Comparison of ENCODE assay signal across 28 mouse cellular contexts in the genomic region with DNA sequence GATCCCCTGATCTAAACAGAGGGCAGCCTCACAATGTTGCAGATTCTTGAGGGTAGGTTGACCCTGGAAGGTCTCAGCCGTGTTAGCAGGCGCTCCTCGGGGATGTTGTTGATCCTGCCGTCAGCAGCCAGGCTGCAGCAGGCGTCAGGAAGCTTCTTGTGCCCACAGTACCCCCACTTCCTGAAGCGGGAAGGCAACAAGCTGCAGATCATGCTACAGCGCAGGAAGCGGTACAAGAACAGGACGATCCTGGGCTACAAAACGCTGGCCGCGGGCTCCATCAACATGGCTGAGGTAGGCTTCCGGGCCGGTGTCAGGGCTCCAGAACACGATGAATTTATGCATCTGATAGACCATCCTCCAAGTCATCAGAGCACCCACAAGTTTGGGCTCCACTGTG. TPM values are rescaled to one million over a fixed set of nuclear protein-coding genes. Genes with fewer than 3 reads are reported as not detected.
DNase-seq lines count a peak whose midpoint lies in the region; ATAC-seq lines count a peak whose summit lies in the region.
"Had no signal": no experiment of that assay in that cellular context is flagged by ENCODE, and none has a peak within 500 bp of the region (broad histone marks: within the 10 kb centered on the region; RNA-seq: fewer than 3 reads in every experiment).

No protein-coding gene starts in this region.

- H3K9me3 ChIP-seq in megakaryocyte, embryonic 14.5 days, result no peaks in the 10 kb centered on the region
- no peaks in the 10 kb centered on the region for H3K9me3 ChIP-seq in heart, embryonic 10.5 days
- no peaks in the 10 kb centered on the region for H3K9me3 ChIP-seq in midbrain, embryonic 10.5 days (replicated peaks)
- no peaks in the 10 kb centered on the region for H3K9me3 ChIP-seq in forebrain, embryonic 12.5 days
- H3K9me3 ChIP-seq: embryonic facial prominence, embryonic 10.5 days; G1E; heart, embryonic 13.5 days; hindbrain, embryonic 12.5 days; limb, embryonic 15.5 days; liver, embryonic 15.5 days; midbrain, embryonic 13.5 days had no signal

- H3K27ac ChIP-seq in heart, embryonic 10.5 days, result no peak overlapping the region
- H3K27ac ChIP-seq in midbrain, embryonic 10.5 days (replicated peaks), result no peak overlapping the region
- no peak overlapping the region for H3K27ac ChIP-seq in forebrain, embryonic 12.5 days
- H3K27ac ChIP-seq: embryonic facial prominence, embryonic 10.5 days; heart, embryonic 13.5 days; hindbrain, embryonic 12.5 days; kidney, postnatal 0 days; left cerebral cortex, adult 2 months; limb, embryonic 15.5 days; liver, embryonic 15.5 days; macrophage; midbrain, embryonic 13.5 days had no signal

- H3K36me3 ChIP-seq in megakaryocyte, embryonic 14.5 days (replicated peaks; ENCODE audit: low read length), result peaks cover 59% of the 10 kb centered on the region
- peaks cover 37% of the 10 kb centered on the region for H3K36me3 ChIP-seq in heart, embryonic 10.5 days
- peaks cover 81% of the 10 kb centered on the region for H3K36me3 ChIP-seq in midbrain, embryonic 10.5 days
- peaks cover 67% of the 10 kb centered on the region for H3K36me3 ChIP-seq in forebrain, embryonic 12.5 days (replicated peaks)

- DNase-seq in thymus, adult 18-20 months, result peak; percentile 49 to 63
- DNase-seq in thymus, postnatal 36 days, result peak; percentile 60 to 76
- no peak for DNase-seq in heart, embryonic 10.5 days (ENCODE audit: low spot score)
- DNase-seq in midbrain, embryonic 10.5 days (ENCODE audit: low spot score), result no peak
- DNase-seq: adrenal gland, postnatal 14 days; cerebellum, adult 8-10 months; heart, postnatal 14 days; kidney, adult 18-20 months; left cerebral cortex, postnatal 4 days had no signal

- H3K27me3 ChIP-seq in megakaryocyte, embryonic 14.5 days (replicated peaks), result peaks cover 10% of the 10 kb centered on the region
- H3K27me3 ChIP-seq in heart, embryonic 10.5 days (ENCODE audit: insufficient read depth, poor library complexity, severe bottlenecking), result no peaks in the 10 kb centered on the region
- no peaks in the 10 kb centered on the region for H3K27me3 ChIP-seq in midbrain, embryonic 10.5 days (ENCODE audit: low read depth, poor library complexity, severe bottlenecking)
- H3K27me3 ChIP-seq in forebrain, embryonic 12.5 days, result no peaks in the 10 kb centered on the region
- H3K27me3 ChIP-seq: CH12.LX; heart, embryonic 13.5 days; hindbrain, embryonic 12.5 days; limb, embryonic 15.5 days; liver, embryonic 15.5 days; midbrain, embryonic 13.5 days; Patski had no signal

- 88% methylated on average over 15 of the region's 15 CpGs for WGBS in heart, embryonic 10.5 days
- WGBS in midbrain, embryonic 10.5 days, result 96% methylated on average over 15 of the region's 15 CpGs
- 93% methylated on average over 15 of the region's 15 CpGs for WGBS in forebrain, embryonic 12.5 days

- no peak overlapping the region for H3K9ac ChIP-seq in forebrain, embryonic 12.5 days
- H3K9ac ChIP-seq: heart, embryonic 13.5 days; hindbrain, embryonic 12.5 days; limb, embryonic 15.5 days; liver, embryonic 15.5 days; midbrain, embryonic 13.5 days had no signal

- peak overlapping the region; percentile 60 for H3K4me3 ChIP-seq in megakaryocyte, embryonic 14.5 days (replicated peaks)
- H3K4me3 ChIP-seq in heart, embryonic 10.5 days, result no peak overlapping the region
- no peak overlapping the region for H3K4me3 ChIP-seq in midbrain, embryonic 10.5 days
- H3K4me3 ChIP-seq in forebrain, embryonic 12.5 days (replicated peaks), result no peak overlapping the region
- H3K4me3 ChIP-seq: embryonic facial prominence, embryonic 10.5 days; heart, embryonic 13.5 days; hindbrain, embryonic 12.5 days; left cerebral cortex, adult 2 months; limb, embryonic 15.5 days; liver, embryonic 15.5 days; midbrain, embryonic 13.5 days had no signal

- no peak for ATAC-seq in megakaryocyte, adult 5-6 weeks (ENCODE audit: poor library complexity, severe bottlenecking)
- ATAC-seq in granulocyte monocyte progenitor cell, adult 5-6 weeks (replicated peaks; ENCODE audit: poor library complexity, severe bottlenecking), result peak; percentile 52
- no peak for ATAC-seq in forebrain, embryonic 12.5 days (ENCODE audit: low FRiP score)
- ATAC-seq: midbrain, embryonic 13.5 days; Patski had no signal

- no peak overlapping the region for H3K4me2 ChIP-seq in forebrain, embryonic 12.5 days
- H3K4me2 ChIP-seq: heart, embryonic 13.5 days; hindbrain, embryonic 12.5 days; limb, embryonic 15.5 days; liver, embryonic 15.5 days; midbrain, embryonic 13.5 days had no signal

- peaks cover 73% of the 10 kb centered on the region for H3K4me1 ChIP-seq in megakaryocyte, embryonic 14.5 days
- H3K4me1 ChIP-seq in heart, embryonic 10.5 days, result peaks cover 20% of the 10 kb centered on the region
- peaks cover 10% of the 10 kb centered on the region; the same call in 1 of the 2 replicates for H3K4me1 ChIP-seq in midbrain, embryonic 10.5 days
- no peaks in the 10 kb centered on the region for H3K4me1 ChIP-seq in forebrain, embryonic 12.5 days

RNA-seq across cellular contexts. Expression of a gene that starts 27.4 kb away (rescaled TPM):
- not detected in 2 replicates for polyA plus RNA-seq in megakaryocyte, embryonic 14.5 days (2012; ENCODE audit: insufficient read depth, low replicate concordance)
- 0.25 TPM in 1 of 2 replicates, not detected in the other for total RNA-seq in megakaryocyte, adult 5-6 weeks (2015)
- 0.88 TPM in 1 of 2 replicates, not detected in the other for total RNA-seq in megakaryocyte, adult 5-6 weeks (2017)
- total RNA-seq in granulocyte monocyte progenitor cell, adult 5-6 weeks (2014; fragmentation: Nextera tagmentation), result not detected in 2 replicates
- total RNA-seq in granulocyte monocyte progenitor cell, adult 5-6 weeks (2017), result not detected in 2 replicates
- polyA plus RNA-seq in heart, embryonic 10.5 days (2016; fragmentation: Nextera tagmentation; extraction: Ambion mirVana), result not detected in 2 replicates
- not detected in 2 replicates for polyA plus RNA-seq in midbrain, embryonic 10.5 days (2016; fragmentation: Nextera tagmentation; extraction: Ambion mirVana)
- 0.26 TPM in 1 of 2 replicates, not detected in the other for polyA plus RNA-seq in forebrain, embryonic 12.5 days (2016; fragmentation: Nextera tagmentation; extraction: Ambion mirVana)
- total RNA-seq: monocyte, adult 5-6 weeks had no signal
- polyA plus RNA-seq: embryonic facial prominence, embryonic 10.5 days; G1E; heart, embryonic 13.5 days; hindbrain, embryonic 12.5 days; kidney, postnatal 0 days; limb, embryonic 15.5 days; liver, embryonic 15.5 days; macrophage; neural tube, embryonic 11.5 days; Patski; small intestine, adult 2 months had no signal

RNA-seq across cellular contexts. Expression of a gene that starts 32.6 kb away (rescaled TPM):
- 7.0 and 8.7 TPM in 2 replicates for polyA plus RNA-seq in megakaryocyte, embryonic 14.5 days (2012; ENCODE audit: insufficient read depth, low replicate concordance)
- total RNA-seq in megakaryocyte, adult 5-6 weeks (2015), result 55.1 TPM in 2 replicates
- 36.5 and 37.5 TPM in 2 replicates for total RNA-seq in megakaryocyte, adult 5-6 weeks (2017)
- 23.7 and 28.5 TPM in 2 replicates for total RNA-seq in granulocyte monocyte progenitor cell, adult 5-6 weeks (2014; fragmentation: Nextera tagmentation)
- total RNA-seq in granulocyte monocyte progenitor cell, adult 5-6 weeks (2017), result 6.9 and 8.8 TPM in 2 replicates
- 11.7 TPM in 2 replicates for polyA plus RNA-seq in heart, embryonic 10.5 days (2016; fragmentation: Nextera tagmentation; extraction: Ambion mirVana)
- 17.7 and 22.0 TPM in 2 replicates for polyA plus RNA-seq in midbrain, embryonic 10.5 days (2016; fragmentation: Nextera tagmentation; extraction: Ambion mirVana)
- polyA plus RNA-seq in forebrain, embryonic 12.5 days (2016; fragmentation: Nextera tagmentation; extraction: Ambion mirVana), result 26.3 and 27.6 TPM in 2 replicates

RNA-seq across cellular contexts. Expression of a gene that starts 46.4 kb away (rescaled TPM):
- 11.5 and 16.3 TPM in 2 replicates for polyA plus RNA-seq in megakaryocyte, embryonic 14.5 days (2012; ENCODE audit: insufficient read depth, low replicate concordance)
- total RNA-seq in megakaryocyte, adult 5-6 weeks (2015), result 20.2 and 25.3 TPM in 2 replicates
- 37.0 and 43.6 TPM in 2 replicates for total RNA-seq in megakaryocyte, adult 5-6 weeks (2017)
- total RNA-seq in granulocyte monocyte progenitor cell, adult 5-6 weeks (2014; fragmentation: Nextera tagmentation), result 38.7 and 42.6 TPM in 2 replicates
- 28.1 and 41.3 TPM in 2 replicates for total RNA-seq in granulocyte monocyte progenitor cell, adult 5-6 weeks (2017)
- polyA plus RNA-seq in heart, embryonic 10.5 days (2016; fragmentation: Nextera tagmentation; extraction: Ambion mirVana), result 35.3 and 41.5 TPM in 2 replicates
- 51.6 and 58.2 TPM in 2 replicates for polyA plus RNA-seq in midbrain, embryonic 10.5 days (2016; fragmentation: Nextera tagmentation; extraction: Ambion mirVana)
- 70.2 and 74.2 TPM in 2 replicates for polyA plus RNA-seq in forebrain, embryonic 12.5 days (2016; fragmentation: Nextera tagmentation; extraction: Ambion mirVana)

RNA-seq across cellular contexts. Expression of a gene that starts 51.2 kb away (rescaled TPM):
- polyA plus RNA-seq in megakaryocyte, embryonic 14.5 days (2012; ENCODE audit: insufficient read depth, low replicate concordance), result 120 and 145 TPM in 2 replicates
- 32.0 and 35.5 TPM in 2 replicates for total RNA-seq in megakaryocyte, adult 5-6 weeks (2015)
- 14.5 and 21.4 TPM in 2 replicates for total RNA-seq in megakaryocyte, adult 5-6 weeks (2017)
- total RNA-seq in granulocyte monocyte progenitor cell, adult 5-6 weeks (2014; fragmentation: Nextera tagmentation), result 73.6 and 85.1 TPM in 2 replicates
- 21.0 and 27.6 TPM in 2 replicates for total RNA-seq in granulocyte monocyte progenitor cell, adult 5-6 weeks (2017)
- 12.0 and 17.5 TPM in 2 replicates for polyA plus RNA-seq in heart, embryonic 10.5 days (2016; fragmentation: Nextera tagmentation; extraction: Ambion mirVana)
- polyA plus RNA-seq in midbrain, embryonic 10.5 days (2016; fragmentation: Nextera tagmentation; extraction: Ambion mirVana), result 18.3 and 20.5 TPM in 2 replicates
- polyA plus RNA-seq in forebrain, embryonic 12.5 days (2016; fragmentation: Nextera tagmentation; extraction: Ambion mirVana), result 22.2 and 22.7 TPM in 2 replicates

Comparison
In these comparisons a context has a peak if more than half of its experiments do, and no peak if none do; other contexts are left out.
1. DNase-seq: peak in thymus, adult 18-20 months (2 of 2) and thymus, postnatal 36 days (2 of 2); none in heart, embryonic 10.5 days (single experiment) and midbrain, embryonic 10.5 days (single experiment).